Mouse (Mus musculus): Measurements from ENCODE around the gene Hexdc. TPM values are rescaled to one million over a fixed set of nuclear protein-coding genes. Genes with fewer than 3 reads are reported as not detected.

Gene Hexdc
- polyA plus RNA-seq, 1 experiment from 2014 or later: 8.8 TPM

DNA sequence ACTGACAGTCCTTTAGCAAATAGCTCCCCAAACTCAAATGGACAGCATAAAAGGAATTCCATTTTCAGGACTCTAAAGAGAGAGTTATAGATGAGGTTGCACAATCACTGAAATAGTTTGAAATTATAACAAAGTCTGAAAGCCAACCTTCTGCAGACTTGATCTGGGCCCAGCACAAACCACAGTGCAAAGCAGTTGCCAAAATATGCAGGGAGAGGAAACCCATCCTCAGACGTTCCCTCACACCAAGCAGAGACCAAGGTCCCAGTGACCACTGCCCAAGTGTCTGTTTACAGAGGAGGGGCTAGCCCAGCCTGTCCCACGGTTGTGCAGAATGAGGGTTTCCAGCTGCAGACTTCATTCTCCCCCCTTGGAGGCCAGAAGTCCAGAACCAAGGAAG is 5.6 kb upstream of the Hexdc start:
- WGBS: 7% methylated on average over 2 of the region's 2 CpGs
- ATAC-seq (ENCODE audit: borderline replicate concordance, extremely low read depth, low FRiP score, low TSS enrichment): peak; percentile 72

DNA sequence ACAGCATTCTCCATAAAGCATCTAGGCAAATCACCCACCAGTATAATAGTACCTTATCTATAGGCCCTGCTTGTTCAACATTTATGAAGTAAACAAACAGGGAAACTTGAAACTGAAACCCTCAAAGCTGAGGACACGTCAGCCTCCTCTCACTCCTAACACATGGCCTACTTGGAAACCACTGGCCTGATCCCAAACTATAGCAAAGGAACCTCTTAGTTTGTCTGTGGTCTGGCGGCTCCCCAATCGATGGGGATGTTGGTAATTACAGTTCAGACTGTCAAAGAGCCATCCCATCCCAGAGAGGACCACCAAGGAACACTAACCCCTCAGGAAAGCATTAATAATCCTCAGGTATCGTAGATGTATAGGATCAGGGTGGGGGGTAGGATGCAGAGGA is 4.4 kb upstream of the Hexdc start:
- no peaks in the 10 kb centered on the region for H3K9me3 ChIP-seq
- H3K9ac ChIP-seq: no peak overlapping the region
- no peaks in the 10 kb centered on the region for H3K27me3 ChIP-seq
- H3K36me3 ChIP-seq: no peaks in the 10 kb centered on the region
- H3K27ac ChIP-seq: peak overlapping the region; percentile 57
- no peak overlapping the region for H3K4me2 ChIP-seq
- H3K4me1 ChIP-seq: peaks cover 45% of the 10 kb centered on the region
- ATAC-seq (ENCODE audit: borderline replicate concordance, extremely low read depth, low FRiP score, low TSS enrichment): no peak
- WGBS: 56% methylated on average over 4 of the region's 4 CpGs
- no peak overlapping the region for H3K4me3 ChIP-seq

More for the DNA sequence above, 5.6 kb upstream of the Hexdc start:
- Histone ChIP-seq H3K4me2 (no peak overlapping the region), H3K27ac (peak overlapping the region; percentile 47), H3K4me3 (no peak overlapping the region), H3K36me3 (no peaks in the 10 kb centered on the region), H3K27me3 (no peaks in the 10 kb centered on the region), H3K4me1 (peaks cover 40% of the 10 kb centered on the region), H3K9me3 (no peaks in the 10 kb centered on the region), H3K9ac (no peak overlapping the region)

DNA sequence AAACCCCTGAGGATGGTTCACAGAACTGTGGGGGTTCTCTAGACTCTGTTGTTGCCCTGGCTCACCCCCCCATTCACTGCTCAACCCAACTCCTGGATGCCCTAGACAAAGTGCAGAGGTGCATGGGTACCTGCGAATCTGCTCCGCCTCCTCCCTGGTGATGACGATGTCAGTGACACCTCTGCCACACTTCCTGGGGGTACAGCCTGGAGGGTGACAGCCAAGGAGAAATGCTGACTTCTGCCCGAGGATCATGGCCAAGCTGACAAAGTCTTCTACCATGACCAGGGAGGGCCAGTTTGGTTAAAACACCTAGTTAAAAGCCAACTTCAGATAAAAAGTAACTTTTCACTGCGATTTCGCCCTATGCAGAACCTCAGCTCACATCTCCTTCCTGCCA is 3.5 kb upstream of the Hexdc start:
- Histone ChIP-seq H3K27ac (peak overlapping the region; percentile 19; the same call in 1 of the 2 replicates), H3K4me1 (peaks cover 45% of the 10 kb centered on the region), H3K27me3 (no peaks in the 10 kb centered on the region), H3K36me3 (no peaks in the 10 kb centered on the region), H3K9me3 (no peaks in the 10 kb centered on the region), H3K4me3 (no peak overlapping the region), H3K4me2 (no peak overlapping the region), H3K9ac (no peak overlapping the region)
- no peak for ATAC-seq (ENCODE audit: borderline replicate concordance, extremely low read depth, low FRiP score, low TSS enrichment)
- 77% methylated on average over 6 of the region's 6 CpGs for WGBS

DNA sequence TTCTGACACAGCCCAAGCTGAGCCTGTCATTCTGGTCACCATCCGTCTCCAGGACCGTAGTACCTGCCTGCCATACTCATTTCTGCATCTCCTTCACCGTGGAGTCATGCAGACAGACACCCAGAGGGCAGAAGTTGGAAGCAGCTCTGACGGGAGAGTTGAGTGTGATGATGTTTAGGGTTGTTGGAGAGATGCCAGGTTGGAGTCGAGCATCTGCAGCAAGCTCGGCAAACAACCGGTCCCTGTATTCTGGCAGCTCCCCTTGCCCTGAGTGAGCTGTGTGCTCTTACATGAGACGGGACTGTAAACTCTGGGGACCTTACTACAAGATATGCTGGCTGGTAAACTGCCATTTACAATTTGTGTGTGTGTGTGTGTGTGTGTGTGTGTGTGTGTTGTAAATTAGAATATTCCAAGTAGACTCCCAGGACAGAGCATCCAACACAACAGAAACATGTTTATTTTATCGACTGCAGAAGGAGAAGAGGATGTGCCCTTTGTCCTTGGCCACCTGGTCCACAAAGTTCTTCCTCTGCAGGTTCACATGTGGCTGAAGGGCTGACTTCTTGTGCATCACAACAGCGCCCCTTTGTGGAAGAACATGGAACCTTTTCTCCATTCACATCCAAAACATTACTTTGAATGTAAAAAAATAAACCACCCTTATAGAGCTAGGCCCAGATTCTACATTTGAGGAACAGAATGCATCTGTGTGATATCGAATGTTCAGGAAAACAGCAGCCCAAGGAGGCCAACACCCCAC is 2.6 kb upstream of the Hexdc start:
- no peaks in the 10 kb centered on the region for H3K36me3 ChIP-seq
- no peaks in the 10 kb centered on the region for H3K9me3 ChIP-seq
- no peaks in the 10 kb centered on the region for H3K27me3 ChIP-seq
- WGBS: 27% methylated on average over 11 of the region's 11 CpGs
- H3K4me3 ChIP-seq: no peak overlapping the region
- H3K27ac ChIP-seq: 0 out of 2 replicates have a peak overlapping the region, but pooled peaks have one; percentile 5
- H3K4me2 ChIP-seq: no peak overlapping the region
- no peak overlapping the region for H3K9ac ChIP-seq
- ATAC-seq (ENCODE audit: borderline replicate concordance, extremely low read depth, low FRiP score, low TSS enrichment): no peak
- peaks cover 45% of the 10 kb centered on the region for H3K4me1 ChIP-seq

DNA sequence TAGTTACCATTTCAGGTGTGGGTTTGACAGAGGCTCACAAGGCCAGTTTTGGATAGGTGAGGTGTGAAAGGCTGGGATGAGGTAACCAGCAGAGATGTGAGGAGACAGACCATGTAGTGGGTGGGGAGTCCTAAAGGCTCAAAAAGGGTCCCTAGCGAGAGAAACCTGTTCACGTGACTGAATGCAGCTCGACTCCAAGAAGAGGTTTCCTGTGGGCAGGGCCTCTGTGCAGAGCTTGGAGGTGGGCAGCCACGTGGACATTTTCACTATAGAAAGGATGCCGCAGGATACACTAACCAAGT is 423 bp upstream of the Hexdc start:
- Histone ChIP-seq H3K9me3 (no peaks in the 10 kb centered on the region), H3K4me2 (peak overlapping the region; percentile 81), H3K9ac (0 out of 2 replicates have a peak overlapping the region, but pooled peaks have one; percentile 72), H3K4me3 (peak overlapping the region; percentile 85), H3K27ac (no peak overlapping the region), H3K4me1 (peaks cover 36% of the 10 kb centered on the region), H3K36me3 (peaks cover 10% of the 10 kb centered on the region; the same call in 1 of the 2 replicates), H3K27me3 (no peaks in the 10 kb centered on the region)
- ATAC-seq (ENCODE audit: borderline replicate concordance, extremely low read depth, low FRiP score, low TSS enrichment): no peak
- 1% methylated on average over 5 of the region's 5 CpGs for WGBS

DNA sequence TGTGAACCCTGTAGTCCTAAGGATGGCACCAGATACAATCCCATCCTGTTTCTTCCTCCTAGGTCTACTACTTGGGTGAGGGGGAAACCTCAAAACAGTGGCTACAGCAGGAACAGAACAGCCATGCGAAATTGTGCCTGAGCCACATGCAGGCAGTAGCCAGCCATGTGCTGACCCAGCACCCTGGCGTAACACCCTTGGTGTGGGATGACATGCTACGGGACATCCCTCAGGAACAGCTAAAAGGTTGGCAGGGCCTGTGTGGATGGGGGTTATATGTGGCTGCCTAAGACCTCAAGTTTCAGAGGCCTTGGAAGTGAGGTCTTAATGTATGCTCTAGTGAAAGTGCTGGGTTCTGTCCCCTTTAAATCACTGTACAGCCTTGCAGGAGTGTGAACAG is 12.6 kb downstream of the Hexdc start:
- H3K9me3 ChIP-seq: no peaks in the 10 kb centered on the region
- peaks cover 30% of the 10 kb centered on the region for H3K36me3 ChIP-seq
- H3K27ac ChIP-seq: no peak overlapping the region
- no peaks in the 10 kb centered on the region for H3K27me3 ChIP-seq
- H3K4me1 ChIP-seq: no peaks in the 10 kb centered on the region
- ATAC-seq (ENCODE audit: borderline replicate concordance, extremely low read depth, low FRiP score, low TSS enrichment): no peak
- no peak overlapping the region for H3K4me2 ChIP-seq
- H3K4me3 ChIP-seq: no peak overlapping the region
- H3K9ac ChIP-seq: no peak overlapping the region
- 95% methylated on average over 3 of the region's 3 CpGs for WGBS

DNA sequence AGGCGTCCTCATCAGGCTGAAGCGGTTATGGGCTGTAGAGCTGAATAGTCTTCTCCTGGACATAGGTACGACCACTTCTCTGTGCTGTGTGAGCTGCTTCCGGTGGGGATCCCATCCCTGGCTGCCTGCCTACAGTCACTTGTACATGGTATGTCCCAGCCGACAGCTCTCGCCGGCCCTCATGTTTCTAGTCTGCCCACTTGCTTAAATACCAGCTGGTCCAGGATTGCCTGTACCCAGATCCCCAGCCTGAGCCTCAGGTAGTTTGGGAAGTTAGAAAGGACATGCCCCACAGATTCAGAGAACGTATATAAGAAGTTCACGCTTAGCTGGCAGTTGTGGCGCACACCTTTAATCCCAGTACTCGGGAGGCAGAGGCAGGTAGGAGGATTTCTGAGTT is 15.5 kb downstream of the Hexdc start:
- H3K9me3 ChIP-seq: no peaks in the 10 kb centered on the region
- WGBS: 86% methylated on average over 11 of the region's 11 CpGs
- no peak overlapping the region for H3K27ac ChIP-seq
- H3K4me1 ChIP-seq: no peaks in the 10 kb centered on the region
- no peak overlapping the region for H3K4me2 ChIP-seq
- H3K36me3 ChIP-seq: peaks cover 55% of the 10 kb centered on the region
- no peak overlapping the region for H3K4me3 ChIP-seq
- no peak overlapping the region for H3K9ac ChIP-seq
- ATAC-seq (ENCODE audit: borderline replicate concordance, extremely low read depth, low FRiP score, low TSS enrichment): no peak
- H3K27me3 ChIP-seq: no peaks in the 10 kb centered on the region

DNA sequence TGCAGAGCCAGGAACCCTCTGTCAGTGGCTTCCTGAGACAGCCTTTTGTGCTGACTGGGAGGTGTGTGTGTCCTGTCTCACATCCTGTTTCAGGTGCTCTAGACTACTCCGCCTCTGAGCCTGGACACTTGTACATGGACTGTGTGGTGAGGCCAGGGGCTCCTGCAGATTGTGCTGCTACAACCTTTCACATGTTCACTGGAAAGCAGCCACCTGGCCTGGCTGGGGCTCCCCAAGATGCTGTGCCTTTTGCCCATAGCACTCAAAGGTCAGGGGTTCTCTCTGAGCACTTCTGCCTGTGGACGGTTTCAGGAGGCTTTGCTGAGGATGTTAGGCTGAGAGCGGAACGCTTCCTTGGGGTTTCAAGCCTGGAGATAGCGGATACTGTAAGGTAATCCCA is 16.5 kb downstream of the Hexdc start:
- Histone ChIP-seq H3K9me3 (no peaks in the 10 kb centered on the region), H3K36me3 (peaks cover 63% of the 10 kb centered on the region), H3K4me3 (no peak overlapping the region), H3K27me3 (no peaks in the 10 kb centered on the region), H3K27ac (no peak overlapping the region), H3K9ac (no peak overlapping the region), H3K4me1 (no peaks in the 10 kb centered on the region), H3K4me2 (no peak overlapping the region)
- 79% methylated on average over 5 of the region's 5 CpGs for WGBS
- no peak for ATAC-seq (ENCODE audit: borderline replicate concordance, extremely low read depth, low FRiP score, low TSS enrichment)

DNA sequence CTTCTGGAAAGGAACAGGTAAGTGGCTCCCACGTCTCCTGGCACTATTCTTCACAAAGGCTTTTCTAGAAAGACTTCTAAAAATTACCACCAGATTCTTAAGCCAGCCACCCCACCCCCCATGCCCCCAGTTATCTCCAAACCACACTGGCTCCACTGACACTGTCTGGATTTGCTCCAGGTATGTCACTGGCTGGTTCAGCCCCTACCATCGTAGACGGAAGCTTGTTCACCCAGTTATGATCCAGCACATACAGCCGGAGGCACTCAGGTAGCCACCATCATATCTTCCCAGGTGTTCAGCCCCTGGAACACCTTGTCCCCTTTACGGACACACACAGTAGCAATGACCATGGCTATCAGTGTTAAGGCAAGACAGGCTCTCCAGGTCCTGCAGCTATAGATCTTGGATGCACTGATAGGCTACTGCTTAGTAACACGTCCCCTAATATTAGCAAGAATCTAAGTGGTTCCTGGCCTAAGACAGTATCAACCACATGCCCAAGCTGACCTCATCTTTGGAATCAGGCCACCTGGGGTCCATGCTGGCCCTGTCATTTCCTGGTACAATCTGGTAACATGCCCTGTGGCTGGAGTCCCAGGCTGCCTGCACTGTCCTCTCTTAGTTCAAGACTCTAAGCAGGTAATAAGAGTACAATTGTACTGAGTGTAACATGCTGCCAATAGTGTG is 17.2 kb downstream of the Hexdc start:
- no peak overlapping the region for H3K4me3 ChIP-seq
- WGBS: 83% methylated on average over 6 of the region's 6 CpGs

DNA sequence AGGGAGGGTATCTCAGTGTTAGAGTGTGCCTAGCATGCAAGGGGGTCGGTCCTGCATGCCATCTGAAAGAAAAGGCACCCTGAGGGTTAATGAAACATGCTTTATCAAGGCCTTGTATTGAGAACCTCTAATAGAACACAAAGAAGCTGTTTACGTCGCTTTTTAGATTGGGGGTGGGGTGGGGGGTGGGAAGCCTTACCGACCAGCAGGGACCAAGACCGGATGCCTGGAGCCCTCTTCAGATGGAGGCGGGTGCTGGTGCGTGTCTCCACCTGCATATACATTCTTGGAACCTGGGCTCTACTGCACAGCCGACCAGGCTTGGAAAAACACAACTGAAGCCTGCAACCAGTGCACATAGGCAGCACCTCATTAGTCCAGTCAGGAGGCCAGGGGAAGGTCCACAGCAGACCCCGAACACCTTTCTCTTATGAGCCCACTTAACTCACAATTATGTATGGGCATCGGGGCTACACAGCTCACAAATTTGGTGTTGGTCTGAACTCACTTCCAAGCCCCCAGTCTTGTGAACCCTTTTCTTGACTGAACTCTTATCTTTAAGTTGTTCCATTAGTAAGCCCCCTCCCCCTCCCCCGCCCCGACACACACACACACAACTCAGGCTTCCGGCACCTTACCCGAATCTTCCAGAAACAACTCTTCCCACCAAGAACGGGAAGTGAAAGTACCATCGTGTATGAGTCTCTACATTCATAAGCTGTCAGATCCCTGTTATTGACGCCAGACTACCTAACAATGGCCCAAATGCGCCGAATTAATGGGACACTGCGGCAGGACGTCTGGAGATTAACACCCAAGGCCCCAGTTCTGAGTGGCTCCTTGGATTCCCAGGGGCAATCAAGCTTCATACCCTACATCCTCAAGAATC is 24.1 kb downstream of the Hexdc start:
- Histone ChIP-seq H3K9ac (peak overlapping the region; percentile 76), H3K4me2 (peak overlapping the region; percentile 91), H3K27me3 (no peaks in the 10 kb centered on the region), H3K4me3 (peak overlapping the region; percentile 93), H3K36me3 (peaks cover 32% of the 10 kb centered on the region), H3K4me1 (peaks cover 25% of the 10 kb centered on the region), H3K9me3 (no peaks in the 10 kb centered on the region), H3K27ac (peak overlapping the region; percentile 86)
- WGBS: 16% methylated on average over 21 of the region's 21 CpGs
- no peak for ATAC-seq (ENCODE audit: borderline replicate concordance, extremely low read depth, low FRiP score, low TSS enrichment)

More for the DNA sequence above, 17.2 kb downstream of the Hexdc start:
- no peak for ATAC-seq (ENCODE audit: borderline replicate concordance, extremely low read depth, low FRiP score, low TSS enrichment)
- H3K4me2 ChIP-seq: no peak overlapping the region
- H3K4me1 ChIP-seq: 0 out of 2 replicates have a peak, but pooled peaks cover 3% of the 10 kb centered on the region
- no peak overlapping the region for H3K9ac ChIP-seq
- no peaks in the 10 kb centered on the region for H3K27me3 ChIP-seq
- no peak overlapping the region for H3K27ac ChIP-seq
- H3K9me3 ChIP-seq: no peaks in the 10 kb centered on the region
- peaks cover 66% of the 10 kb centered on the region for H3K36me3 ChIP-seq

DNA sequence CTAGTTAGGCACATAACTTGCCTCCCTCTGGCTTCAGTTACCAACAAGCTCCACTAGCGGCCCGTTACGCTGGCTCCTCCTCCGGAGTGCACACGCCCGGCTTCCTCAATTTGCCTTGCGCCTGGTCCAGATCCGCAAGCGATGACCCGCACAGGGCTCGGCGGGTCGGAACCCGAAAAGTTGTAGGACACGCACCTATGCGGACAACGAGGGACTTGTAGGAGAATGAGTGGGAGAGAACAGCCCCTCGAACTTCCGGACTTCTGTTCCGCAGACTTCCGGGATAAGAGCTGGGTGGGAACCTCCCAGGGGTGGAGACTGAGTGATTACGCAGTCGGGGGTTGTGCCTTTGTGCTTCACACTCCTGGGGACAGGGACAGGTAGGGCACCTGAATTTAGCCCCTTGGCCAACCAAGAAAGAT is 24.8 kb downstream of the Hexdc start, which contains the start of gene Cybc1:
Gene Cybc1 (minus strand): TSS at position 305 of the 422 bp plus-strand sequence.
- ATAC-seq (ENCODE audit: borderline replicate concordance, extremely low read depth, low FRiP score, low TSS enrichment): peak; percentile 89
- Histone ChIP-seq H3K9ac (peak within 1 kb of the TSS; percentile 76), H3K27ac (peak within 1 kb of the TSS; percentile 86), H3K9me3 (no peaks in the 10 kb centered on the region), H3K4me3 (peak within 1 kb of the TSS; percentile 93), H3K4me1 (peaks cover 26% of the 10 kb centered on the region), H3K4me2 (peak within 1 kb of the TSS; percentile 91), H3K36me3 (peaks cover 25% of the 10 kb centered on the region), H3K27me3 (no peaks in the 10 kb centered on the region)
- under 1% methylated on average over 23 of the region's 23 CpGs for WGBS

Measured in lung, embryonic 15.5 days (tissue).